Mouse (Mus musculus): ENCODE data around the gene Cdkl2.

Gene Cdkl2

DNA sequence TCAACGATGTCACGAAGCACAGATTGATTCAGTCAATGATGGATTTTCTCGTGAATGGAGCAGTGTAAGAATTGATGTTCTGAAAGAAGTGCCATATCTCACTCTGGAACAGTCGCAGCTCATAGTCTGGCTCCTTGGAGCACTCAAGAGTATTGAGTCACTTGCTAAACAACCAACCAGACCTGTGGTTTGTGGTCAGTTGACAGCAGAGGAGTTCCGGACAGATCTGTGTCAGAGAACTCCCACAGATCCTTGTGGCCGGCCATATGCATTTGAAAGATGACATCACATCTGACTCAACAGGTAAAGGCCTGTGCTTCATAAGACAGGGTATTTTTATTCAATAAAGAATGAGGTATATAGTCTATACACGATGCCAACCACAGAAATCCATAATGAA lies 69.7 kb downstream of the Cdkl2 start:
- H3K36me3 ChIP-seq (ENCODE audit: insufficient read depth, low read length), result peaks cover 12% of the 10 kb centered on the region
- peaks cover 17% of the 10 kb centered on the region for H3K4me1 ChIP-seq (replicated peaks; ENCODE audit: low read depth, low read length)
- no peaks in the 10 kb centered on the region for H3K27me3 ChIP-seq (ENCODE audit: insufficient read depth, low read length)
- no peak overlapping the region for H3K4me3 ChIP-seq (replicated peaks; ENCODE audit: low read length)
- no peak for TF ChIP-seq POU5F1 (IDR thresholded peaks at IDR 0.05; ENCODE audit: borderline replicate concordance, low read length)
- no peak for TF ChIP-seq CTCF (conservative IDR thresholded peaks at IDR 0.05; ENCODE audit: low read length)
- no peak for TF ChIP-seq NANOG (IDR thresholded peaks at IDR 0.05; ENCODE audit: borderline replicate concordance, low read length)
- no peaks in the 10 kb centered on the region for H3K9me3 ChIP-seq (ENCODE audit: low read length)

DNA sequence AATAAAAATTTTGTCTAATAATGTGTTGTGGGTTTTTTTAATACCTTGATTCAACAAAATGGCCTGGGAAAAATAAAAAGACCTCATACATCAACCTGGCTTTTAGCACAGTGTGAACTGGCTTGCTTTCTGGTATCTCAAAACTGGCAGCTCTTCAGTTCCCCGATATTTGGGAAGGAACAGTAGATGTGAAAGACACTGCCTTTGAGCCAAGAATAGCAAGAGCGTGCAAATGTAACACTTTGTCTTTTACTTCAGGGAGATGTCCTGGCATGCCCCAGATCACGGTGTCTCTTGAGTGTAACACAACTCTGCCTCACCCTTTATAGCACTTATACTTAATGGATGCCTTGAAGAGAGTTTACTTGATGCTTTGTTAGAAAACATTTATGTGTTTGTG lies 71.6 kb downstream of the Cdkl2 start:
- Histone ChIP-seq H3K4me1 (replicated peaks; ENCODE audit: low read depth, low read length) (peaks cover 12% of the 10 kb centered on the region), H3K27me3 (ENCODE audit: insufficient read depth, low read length) (no peaks in the 10 kb centered on the region), H3K36me3 (ENCODE audit: insufficient read depth, low read length) (peaks cover 19% of the 10 kb centered on the region), H3K9me3 (ENCODE audit: low read length) (no peaks in the 10 kb centered on the region), H3K4me3 (replicated peaks; ENCODE audit: low read length) (no peak overlapping the region)
- TF ChIP-seq POU5F1 (IDR thresholded peaks at IDR 0.05; ENCODE audit: borderline replicate concordance, low read length), result no peak
- TF ChIP-seq NANOG (IDR thresholded peaks at IDR 0.05; ENCODE audit: borderline replicate concordance, low read length), result no peak
- no peak for TF ChIP-seq CTCF (conservative IDR thresholded peaks at IDR 0.05; ENCODE audit: low read length)

DNA sequence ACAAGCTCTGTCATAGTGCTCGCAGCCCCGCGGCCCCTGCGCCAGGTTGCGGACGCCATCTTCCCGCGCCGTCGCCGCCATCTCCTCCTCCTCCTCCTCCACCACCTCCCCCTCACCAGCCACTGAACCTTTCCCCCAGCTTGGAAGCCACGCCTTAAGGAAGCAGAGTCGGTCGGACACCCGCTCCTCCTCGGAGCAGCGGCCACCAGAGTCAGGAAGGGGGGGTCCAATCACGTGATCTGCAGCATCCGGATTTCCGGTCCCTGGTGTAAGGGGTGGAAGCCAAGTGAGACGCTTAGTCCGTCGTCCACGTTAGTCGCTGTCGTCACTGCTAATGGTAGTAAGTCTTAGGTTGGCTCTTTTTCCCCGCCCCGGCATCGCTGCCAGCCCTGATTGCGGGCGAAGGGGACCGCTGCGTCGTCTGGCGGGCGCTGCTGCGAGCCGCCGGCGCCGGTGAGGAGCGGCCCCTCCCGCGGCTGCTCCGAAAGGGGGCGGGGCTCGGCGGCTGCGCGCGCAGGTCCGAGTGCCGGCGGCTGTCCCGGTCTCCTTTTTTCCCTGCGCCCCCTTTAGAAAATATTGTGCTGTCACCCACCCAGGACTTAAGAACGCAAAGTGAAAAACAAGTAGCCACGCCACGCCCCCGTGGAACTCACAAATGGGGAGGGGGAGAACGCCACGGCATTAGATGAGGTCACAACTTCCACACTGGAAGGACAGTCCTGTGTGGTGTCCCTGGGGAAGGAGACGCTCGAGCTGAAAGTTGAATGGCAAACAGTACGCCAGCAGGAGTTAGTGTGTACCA lies 80.8 kb downstream of the Cdkl2 start, which contains the start of gene Rchy1:
Gene Rchy1 (minus strand): TSS at position 430 of the 802 bp plus-strand sequence.
- Histone ChIP-seq H3K36me3 (ENCODE audit: insufficient read depth, low read length) (peaks cover 34% of the 10 kb centered on the region), H3K4me3 (replicated peaks; ENCODE audit: low read length) (peak within 1 kb of the TSS; percentile 93), H3K9me3 (ENCODE audit: low read length) (no peaks in the 10 kb centered on the region), H3K4me1 (replicated peaks; ENCODE audit: low read depth, low read length) (peaks cover 25% of the 10 kb centered on the region), H3K27me3 (ENCODE audit: insufficient read depth, low read length) (no peaks in the 10 kb centered on the region)
- TF ChIP-seq CTCF (conservative IDR thresholded peaks at IDR 0.05; ENCODE audit: low read length), result no peak
- TF ChIP-seq POU5F1 (IDR thresholded peaks at IDR 0.05; ENCODE audit: borderline replicate concordance, low read length), result no peak
- no peak for TF ChIP-seq NANOG (IDR thresholded peaks at IDR 0.05; ENCODE audit: borderline replicate concordance, low read length)

DNA sequence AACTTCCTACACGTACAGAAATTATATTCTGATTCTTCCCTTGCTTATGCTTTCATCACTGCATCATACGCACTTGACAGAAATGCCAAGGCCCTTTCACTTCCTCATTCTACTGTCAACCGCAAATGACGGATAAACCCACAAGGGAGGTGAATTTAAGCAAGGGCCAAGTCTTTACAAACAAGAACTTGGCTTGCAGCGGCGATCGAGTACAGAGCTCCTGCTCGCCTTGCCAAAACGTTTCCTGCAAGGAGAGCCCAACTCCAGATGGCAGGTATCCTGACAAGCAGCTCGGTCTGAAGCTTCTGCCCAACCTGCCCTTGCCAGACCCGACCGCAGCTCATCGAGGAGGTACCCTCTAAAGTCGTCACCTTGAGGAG lies 81.4 kb downstream of the Cdkl2 start:
- TF ChIP-seq CTCF (conservative IDR thresholded peaks at IDR 0.05; ENCODE audit: low read length) (no peak), NANOG (IDR thresholded peaks at IDR 0.05; ENCODE audit: borderline replicate concordance, low read length) (no peak), POU5F1 (IDR thresholded peaks at IDR 0.05; ENCODE audit: borderline replicate concordance, low read length) (no peak)
- Histone ChIP-seq H3K4me3 (replicated peaks; ENCODE audit: low read length) (peak overlapping the region; percentile 93), H3K36me3 (ENCODE audit: insufficient read depth, low read length) (peaks cover 37% of the 10 kb centered on the region), H3K4me1 (replicated peaks; ENCODE audit: low read depth, low read length) (peaks cover 25% of the 10 kb centered on the region), H3K27me3 (ENCODE audit: insufficient read depth, low read length) (no peaks in the 10 kb centered on the region), H3K9me3 (ENCODE audit: low read length) (no peaks in the 10 kb centered on the region)

DNA sequence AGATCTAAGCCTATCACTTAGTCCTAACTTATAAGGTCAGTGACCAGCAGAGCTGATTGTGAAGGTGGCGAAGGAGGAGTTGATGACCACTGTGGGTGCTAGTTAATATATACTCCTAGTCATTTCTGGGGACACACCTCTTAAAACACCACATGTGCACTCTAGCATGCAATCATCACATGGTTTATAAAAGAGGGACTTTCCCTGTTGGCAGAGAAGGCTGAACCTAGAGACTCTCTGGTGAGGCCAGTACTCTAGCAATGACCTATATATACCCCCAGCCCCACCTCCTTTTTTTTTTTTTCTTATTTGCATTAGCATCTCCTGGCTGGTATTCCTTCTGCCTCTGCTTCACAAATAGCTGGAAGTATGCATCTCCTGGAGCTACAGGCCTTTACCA lies 82.3 kb downstream of the Cdkl2 start:
- peak overlapping the region; percentile 93 for H3K4me3 ChIP-seq (replicated peaks; ENCODE audit: low read length)
- H3K27me3 ChIP-seq (ENCODE audit: insufficient read depth, low read length), result no peaks in the 10 kb centered on the region
- peaks cover 41% of the 10 kb centered on the region for H3K36me3 ChIP-seq (ENCODE audit: insufficient read depth, low read length)
- no peaks in the 10 kb centered on the region for H3K9me3 ChIP-seq (ENCODE audit: low read length)
- TF ChIP-seq NANOG (IDR thresholded peaks at IDR 0.05; ENCODE audit: borderline replicate concordance, low read length) (no peak), POU5F1 (IDR thresholded peaks at IDR 0.05; ENCODE audit: borderline replicate concordance, low read length) (no peak), CTCF (conservative IDR thresholded peaks at IDR 0.05; ENCODE audit: low read length) (no peak)
- H3K4me1 ChIP-seq (replicated peaks; ENCODE audit: low read depth, low read length), result peaks cover 25% of the 10 kb centered on the region

DNA sequence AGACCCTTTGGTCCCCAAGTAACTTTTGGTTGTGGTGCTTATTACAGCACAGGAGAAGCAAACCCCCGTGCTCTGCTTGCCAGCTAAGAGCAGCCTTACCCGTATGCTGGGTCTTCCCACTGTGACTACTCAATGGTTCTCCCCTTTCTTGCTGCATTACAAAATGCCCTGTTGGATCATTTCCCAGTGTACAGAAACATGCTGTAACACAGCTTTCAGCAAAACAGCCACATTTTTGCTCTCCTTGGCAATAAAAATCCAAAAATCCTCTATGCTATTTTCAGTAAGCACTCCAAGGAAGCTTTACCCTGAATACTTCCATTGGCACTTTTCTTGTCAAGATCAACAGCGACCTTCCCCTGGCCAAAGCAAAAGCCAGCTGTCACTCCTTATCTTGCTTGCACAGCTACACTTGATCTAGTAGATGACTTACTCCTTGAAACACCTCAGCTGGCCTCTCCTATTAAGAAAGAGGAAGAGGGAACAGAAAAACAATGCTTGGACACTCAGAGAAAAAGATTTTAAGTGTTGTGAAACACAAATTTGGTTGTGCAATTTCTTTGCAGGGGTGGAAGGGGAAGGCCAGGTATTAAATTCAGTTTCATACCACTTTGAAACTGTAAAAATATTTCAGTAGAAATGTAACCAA lies 83.0 kb downstream of the Cdkl2 start:
- TF ChIP-seq POU5F1 (IDR thresholded peaks at IDR 0.05; ENCODE audit: borderline replicate concordance, low read length) (no peak), CTCF (conservative IDR thresholded peaks at IDR 0.05; ENCODE audit: low read length) (no peak), NANOG (IDR thresholded peaks at IDR 0.05; ENCODE audit: borderline replicate concordance, low read length) (no peak)
- no peaks in the 10 kb centered on the region for H3K27me3 ChIP-seq (ENCODE audit: insufficient read depth, low read length)
- H3K4me3 ChIP-seq (replicated peaks; ENCODE audit: low read length), result no peak overlapping the region
- H3K4me1 ChIP-seq (replicated peaks; ENCODE audit: low read depth, low read length), result peaks cover 25% of the 10 kb centered on the region
- H3K9me3 ChIP-seq (ENCODE audit: low read length), result no peaks in the 10 kb centered on the region
- H3K36me3 ChIP-seq (ENCODE audit: insufficient read depth, low read length), result peaks cover 44% of the 10 kb centered on the region

DNA sequence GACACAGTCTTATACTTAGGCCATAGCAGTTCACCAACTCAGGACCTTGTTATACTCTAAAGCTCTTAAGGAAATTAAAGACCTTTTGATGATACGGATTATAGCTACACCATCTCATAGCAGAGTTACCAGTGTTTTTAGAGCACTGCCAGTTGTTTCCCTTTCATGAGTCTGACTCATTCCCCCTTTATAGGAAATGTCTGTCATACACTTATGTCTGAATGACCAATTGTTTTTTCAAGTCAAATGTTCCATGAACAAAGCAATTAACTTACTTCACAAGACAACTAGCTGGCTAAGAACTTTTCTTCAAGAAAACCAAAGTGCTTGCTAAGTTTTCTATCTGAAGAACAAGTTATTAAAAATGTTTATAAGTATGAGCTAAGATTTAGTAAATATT lies 83.7 kb downstream of the Cdkl2 start:
- TF ChIP-seq NANOG (IDR thresholded peaks at IDR 0.05; ENCODE audit: borderline replicate concordance, low read length) (no peak), POU5F1 (IDR thresholded peaks at IDR 0.05; ENCODE audit: borderline replicate concordance, low read length) (no peak), CTCF (conservative IDR thresholded peaks at IDR 0.05; ENCODE audit: low read length) (no peak)
- Histone ChIP-seq H3K9me3 (ENCODE audit: low read length) (no peaks in the 10 kb centered on the region), H3K36me3 (ENCODE audit: insufficient read depth, low read length) (peaks cover 45% of the 10 kb centered on the region), H3K27me3 (ENCODE audit: insufficient read depth, low read length) (no peaks in the 10 kb centered on the region), H3K4me1 (replicated peaks; ENCODE audit: low read depth, low read length) (peaks cover 25% of the 10 kb centered on the region), H3K4me3 (replicated peaks; ENCODE audit: low read length) (no peak overlapping the region)

DNA sequence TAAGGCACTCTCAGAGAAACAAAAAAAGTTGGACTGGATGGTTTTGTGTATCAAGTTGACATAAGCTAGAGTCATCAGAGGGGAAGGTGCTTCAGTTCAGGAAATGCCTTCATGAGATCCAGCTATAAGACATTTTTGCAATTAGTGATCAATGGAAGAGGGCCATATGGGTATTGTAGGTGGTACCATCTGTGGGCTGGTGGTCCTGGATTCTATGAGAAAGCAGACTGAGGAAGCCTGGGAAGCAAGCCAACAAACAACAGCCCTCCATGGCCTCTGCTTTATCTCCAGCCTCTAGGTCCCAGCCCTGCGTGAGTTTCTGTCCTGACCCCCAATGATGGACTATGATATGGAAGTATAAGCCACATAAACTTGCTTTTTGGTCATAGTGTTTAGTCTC lies 84.6 kb downstream of the Cdkl2 start:
- H3K36me3 ChIP-seq (ENCODE audit: insufficient read depth, low read length), result peaks cover 53% of the 10 kb centered on the region
- peaks cover 25% of the 10 kb centered on the region for H3K4me1 ChIP-seq (replicated peaks; ENCODE audit: low read depth, low read length)
- H3K9me3 ChIP-seq (ENCODE audit: low read length), result no peaks in the 10 kb centered on the region
- no peak overlapping the region for H3K4me3 ChIP-seq (replicated peaks; ENCODE audit: low read length)
- H3K27me3 ChIP-seq (ENCODE audit: insufficient read depth, low read length), result no peaks in the 10 kb centered on the region
- TF ChIP-seq CTCF (conservative IDR thresholded peaks at IDR 0.05; ENCODE audit: low read length) (no peak), POU5F1 (IDR thresholded peaks at IDR 0.05; ENCODE audit: borderline replicate concordance, low read length) (no peak), NANOG (IDR thresholded peaks at IDR 0.05; ENCODE audit: borderline replicate concordance, low read length) (no peak)

Measured in E14TG2a.4 (cell line).